Mouse (Mus musculus) fibroblast of lung, adult 2 months (primary cell): Measurements from ENCODE around the gene Eif2b5.
"Not testable (repeated sequence)": the region's sequence is repeated elsewhere in the genome, so short reads cannot be mapped to it uniquely, and the experiment has no call there.

Experiments used
- DNase-seq: peaks from one replicate; pipeline ENCODE4 v3.0.0-alpha.2; 2011; ENCODE audit warnings: low read depth

The Eif2b5 gene

GRCm38 (mm10) chr16:20498677-20499475, at the start of gene Eif2b5:
TSS of gene Eif2b5 (plus strand) at chr16:20498817.
- DNase-seq = peak; percentile 87

GRCm38 (mm10) chr16:20451774-20452173, 46.8 kb upstream of the Eif2b5 start:
- DNase-seq = no peak

DNA sequence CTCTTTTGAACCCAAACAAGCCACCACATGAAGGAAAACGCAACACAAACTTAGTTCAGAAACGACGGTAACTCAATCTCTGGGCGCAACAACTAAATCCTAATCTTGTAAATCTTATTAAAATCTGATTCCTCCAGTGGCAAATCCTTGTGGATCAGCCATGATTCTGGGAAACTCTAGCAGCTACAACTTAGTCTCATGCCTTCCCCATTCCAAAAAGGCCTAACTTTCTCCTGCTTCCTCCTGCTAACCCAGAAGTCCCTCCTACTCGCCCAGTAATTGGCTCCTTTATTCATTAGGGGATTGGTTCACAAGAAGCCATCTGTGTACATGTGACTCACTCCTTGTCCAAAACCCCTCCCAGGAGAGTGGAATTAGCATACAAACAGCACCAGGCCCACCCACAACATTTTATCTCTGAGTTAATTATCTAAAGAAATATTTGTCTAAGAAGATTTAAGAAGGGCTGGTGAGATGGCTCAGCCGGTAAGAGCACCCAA, 44.4 kb upstream of the Eif2b5 start:
- DNase-seq = no peak

DNA sequence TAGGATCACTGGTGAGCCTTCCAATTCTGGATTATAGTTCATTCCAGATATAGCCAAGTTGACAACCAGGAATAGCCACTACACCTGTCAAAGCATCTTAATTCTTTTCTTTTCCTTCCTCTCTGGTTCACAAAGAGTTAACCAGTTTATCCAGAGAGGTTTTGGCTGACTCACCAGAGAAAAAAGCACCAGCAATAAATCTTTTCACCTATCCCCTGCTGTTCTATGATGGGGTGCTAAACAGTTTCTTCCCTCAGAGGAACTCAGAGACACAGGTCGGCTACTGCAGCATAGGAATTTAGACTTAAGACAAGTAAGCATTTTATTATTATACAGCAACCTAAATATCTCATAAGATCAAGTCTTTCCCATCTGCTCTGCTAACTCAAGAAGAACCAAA, 42.5 kb upstream of the Eif2b5 start:
- DNase-seq = no peak

DNA sequence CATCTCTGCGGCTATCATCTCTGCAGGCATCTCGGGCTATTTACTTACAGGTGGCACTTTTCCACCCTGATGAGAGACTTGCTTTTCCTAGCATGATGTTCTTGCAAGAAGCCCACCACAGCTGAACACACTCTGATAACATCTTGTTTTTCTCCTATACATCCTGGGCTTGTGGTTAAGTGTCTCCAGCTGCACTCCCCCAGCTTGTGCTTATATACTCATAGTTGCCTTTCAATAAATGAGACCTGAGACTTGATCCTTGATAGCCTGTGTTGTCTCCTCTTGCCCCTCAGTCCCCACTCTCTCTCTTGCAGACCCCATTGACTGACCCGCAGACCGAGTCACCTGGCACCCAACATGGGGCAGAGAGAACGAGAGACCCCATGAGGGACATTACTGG, 39.9 kb upstream of the Eif2b5 start:
- not testable (repeated sequence) for DNase-seq

DNA sequence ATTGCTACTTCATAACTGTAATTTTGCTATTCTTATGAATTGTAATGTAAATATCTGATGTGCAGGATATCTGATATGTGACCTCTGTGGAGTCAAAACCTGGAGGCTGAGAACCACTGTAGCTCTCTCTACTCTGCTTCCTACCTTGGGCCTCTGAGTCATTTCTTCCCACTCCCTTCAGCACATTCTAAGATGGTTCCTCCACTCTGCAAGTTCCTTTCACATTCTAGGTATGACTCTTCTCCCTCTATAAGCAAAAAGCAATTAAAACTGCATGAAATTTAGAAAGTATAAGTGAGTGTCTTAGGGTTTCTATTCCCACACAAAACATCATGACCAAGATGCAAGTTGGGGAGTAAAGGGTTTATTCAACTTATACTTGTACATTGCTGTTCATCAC, 33.9 kb upstream of the Eif2b5 start:
- no peak for DNase-seq

DNA sequence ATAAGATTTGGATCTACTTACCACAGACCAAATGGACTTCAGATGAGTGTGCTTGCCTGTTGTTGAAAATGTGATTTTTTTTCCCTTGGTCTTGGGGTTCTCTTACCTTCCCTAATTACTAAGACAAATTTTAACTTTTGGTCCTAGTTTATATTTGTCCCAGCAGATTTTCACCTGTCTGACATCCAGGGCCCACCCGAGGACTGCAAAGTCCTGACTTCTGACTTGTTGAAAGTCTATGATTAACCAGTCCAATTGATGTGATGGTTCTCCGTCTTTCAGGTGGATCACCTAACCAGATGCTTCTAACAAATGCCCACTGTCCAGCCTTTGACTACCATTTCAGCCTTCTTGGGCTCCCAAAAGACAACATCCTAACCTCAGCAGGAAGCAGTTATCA, 27.6 kb upstream of the Eif2b5 start:
- no peak for DNase-seq

DNA sequence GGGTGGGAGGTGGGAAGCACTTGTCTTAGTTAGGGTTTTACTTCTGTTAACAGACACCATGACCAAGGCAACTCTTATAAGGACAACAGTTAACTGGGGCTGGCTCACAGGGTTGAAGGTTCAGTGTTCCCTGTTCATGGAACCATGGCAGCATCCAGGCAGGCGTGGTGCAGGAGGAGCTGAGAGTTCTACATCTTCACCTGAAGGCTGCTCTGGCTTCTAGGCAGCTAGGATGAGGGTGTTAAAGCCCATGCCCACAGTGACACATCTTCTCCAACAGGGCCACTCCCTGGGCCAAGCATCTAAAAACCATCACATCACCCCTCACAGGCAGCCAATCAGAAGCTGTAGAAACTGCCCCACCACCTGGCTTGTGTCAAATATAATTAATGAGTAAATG, 26.9 kb upstream of the Eif2b5 start:
- DNase-seq = no peak

- DNase-seq = no peak
Measured at GRCm38 (mm10) chr16:20473748-20474147, 24.9 kb upstream of the Eif2b5 start.

DNA sequence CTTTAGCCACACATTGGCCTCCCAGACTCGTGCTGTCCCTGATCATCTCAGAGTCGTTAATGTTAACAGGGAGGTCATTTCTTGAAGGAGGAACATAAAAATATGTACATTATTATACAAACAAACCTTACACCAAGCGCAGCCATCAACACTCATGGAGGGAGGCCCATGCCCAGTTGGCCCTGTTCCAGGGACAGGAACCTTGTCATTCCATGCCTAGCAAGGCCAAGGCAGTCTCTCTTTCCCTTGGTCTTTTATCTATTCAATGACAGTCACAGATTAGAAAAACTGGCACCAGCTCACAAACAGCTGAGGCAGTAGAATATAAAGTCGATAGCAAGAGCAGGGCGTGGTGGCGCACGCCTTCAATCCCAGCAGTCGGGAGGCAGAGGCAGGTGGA, 24.4 kb upstream of the Eif2b5 start:
- no peak for DNase-seq

DNA sequence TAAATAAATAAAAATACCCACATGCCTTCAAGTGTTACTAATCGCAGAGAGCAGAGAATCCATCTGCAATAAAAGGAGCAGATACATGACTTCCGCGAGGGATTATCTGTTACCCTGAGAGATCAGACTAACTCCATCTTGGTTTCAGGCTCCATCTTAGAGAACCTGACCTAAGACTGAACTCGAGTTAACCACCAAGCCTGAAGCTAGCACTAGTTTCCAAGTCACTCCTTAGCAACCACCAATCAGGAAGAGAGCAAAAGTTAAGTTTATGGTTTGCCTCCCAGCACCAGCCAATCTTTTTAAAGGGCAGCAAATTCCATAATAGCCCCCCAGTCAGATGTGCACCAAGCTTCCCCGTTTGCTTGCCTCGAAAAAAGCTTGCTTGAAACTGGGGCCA, 23.8 kb upstream of the Eif2b5 start:
- no peak for DNase-seq

DNA sequence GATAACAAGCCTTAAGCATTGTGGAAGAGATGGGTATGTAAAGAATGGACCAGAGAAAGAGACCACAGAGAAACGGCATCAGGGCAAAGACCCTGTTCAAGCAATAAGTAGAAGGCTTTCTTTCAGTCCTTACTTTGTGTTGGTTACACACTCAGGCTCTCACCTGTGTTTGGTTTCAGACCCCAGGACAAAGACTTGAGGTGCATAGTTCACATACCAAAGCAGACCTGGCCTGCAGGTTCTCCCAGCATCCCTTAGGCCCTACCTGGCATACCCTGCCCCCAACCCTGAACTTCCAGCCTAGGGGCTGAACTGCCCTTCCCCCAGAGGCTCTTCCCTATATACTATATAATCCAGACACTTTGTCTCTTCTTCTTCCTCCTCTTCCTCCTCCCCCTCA, 23.3 kb upstream of the Eif2b5 start:
- no peak for DNase-seq

DNA sequence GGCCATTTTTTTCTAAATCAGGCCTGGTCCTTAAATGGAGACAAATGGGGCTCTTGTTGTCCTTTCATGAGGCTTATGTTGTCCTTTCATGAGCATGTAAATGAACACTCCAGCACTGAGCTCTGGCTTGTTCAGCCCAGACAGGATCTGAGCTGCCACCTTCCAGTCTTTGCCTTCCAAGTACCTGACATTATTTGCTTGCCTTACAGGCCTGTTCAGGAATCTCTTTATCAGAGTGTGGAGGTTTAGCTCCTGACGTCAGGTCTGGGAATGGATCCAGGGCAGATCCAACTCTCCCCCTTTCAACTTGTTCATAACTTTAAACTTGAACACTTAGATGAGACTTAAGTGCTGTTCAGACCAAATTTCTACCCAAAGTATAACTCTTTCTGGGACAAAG, 21.8 kb upstream of the Eif2b5 start:
- DNase-seq = no peak

DNA sequence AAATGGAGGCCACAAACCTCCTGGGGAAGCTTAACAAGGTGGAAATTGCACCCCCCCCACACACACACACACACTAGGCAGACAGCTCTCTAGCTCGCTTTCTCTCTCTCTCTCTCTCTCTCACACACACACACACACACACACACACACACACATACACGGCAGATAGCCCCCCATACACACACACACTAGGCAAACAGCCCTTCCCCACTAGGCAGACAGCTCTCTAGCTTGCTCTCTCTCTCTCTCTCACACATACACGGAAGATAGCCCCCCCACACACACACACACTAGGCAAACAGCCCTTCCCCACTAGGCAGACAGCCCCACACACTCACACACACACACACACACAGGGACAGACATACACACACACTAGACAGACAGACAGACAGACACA, 21.3 kb upstream of the Eif2b5 start:
- DNase-seq = no peak

DNA sequence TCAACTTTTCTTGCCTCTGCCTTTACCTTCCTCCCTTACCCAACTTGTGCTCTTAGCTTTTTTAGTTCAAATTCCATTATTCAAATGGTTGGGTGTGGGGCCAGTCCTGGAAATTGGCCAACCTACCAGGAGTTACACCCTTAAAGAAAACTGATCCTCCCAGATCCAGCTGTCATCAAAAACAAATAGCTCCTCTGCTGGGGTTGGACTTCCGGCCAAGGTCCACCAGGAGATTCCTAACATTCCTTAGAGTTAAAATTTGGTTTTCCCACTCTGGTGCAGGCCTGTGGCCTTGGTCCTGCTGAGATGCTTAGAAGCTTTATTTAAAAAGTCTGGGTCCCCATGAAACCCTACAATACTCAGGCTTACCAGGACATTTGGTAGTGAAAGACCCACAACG, 20.1 kb upstream of the Eif2b5 start:
- DNase-seq = no peak

DNA sequence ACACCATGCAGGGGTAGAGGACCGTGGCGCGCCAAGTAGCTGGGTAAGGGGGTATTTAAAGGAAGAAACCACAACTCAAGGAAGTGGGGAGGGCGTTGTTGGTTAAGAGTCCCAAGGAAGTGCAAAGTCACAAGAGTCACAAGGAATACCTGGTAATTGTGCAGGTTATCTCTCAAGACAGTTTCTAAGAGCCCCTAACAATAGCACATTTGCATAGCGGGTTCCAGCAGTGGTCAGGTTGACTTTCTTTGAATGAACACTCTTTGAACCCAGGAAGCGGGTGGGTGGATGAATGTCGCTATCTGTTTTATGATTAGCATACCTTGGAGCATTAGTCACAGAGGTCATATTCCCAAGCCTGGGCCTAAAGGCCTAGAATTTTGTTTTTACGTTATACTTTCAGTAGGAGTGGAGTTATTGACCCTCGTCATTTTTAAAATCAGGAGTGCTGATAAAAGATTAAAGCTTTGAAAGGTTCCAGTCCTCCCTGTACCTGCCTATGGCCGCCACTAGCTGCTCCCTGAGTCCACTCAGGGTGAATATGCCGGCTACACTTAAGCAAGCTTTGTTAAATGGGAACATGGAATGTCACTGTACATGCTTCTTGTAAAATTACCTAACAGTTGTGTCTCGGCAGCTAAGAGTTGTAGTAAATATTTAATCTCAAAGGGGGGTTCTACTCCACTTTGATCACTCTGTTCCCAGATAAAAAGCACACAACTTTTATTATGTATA, 19.4 kb upstream of the Eif2b5 start:
- DNase-seq = not testable (repeated sequence)

- no peak for DNase-seq
Measured at GRCm38 (mm10) chr16:20480115-20480514, 18.5 kb upstream of the Eif2b5 start.

DNA sequence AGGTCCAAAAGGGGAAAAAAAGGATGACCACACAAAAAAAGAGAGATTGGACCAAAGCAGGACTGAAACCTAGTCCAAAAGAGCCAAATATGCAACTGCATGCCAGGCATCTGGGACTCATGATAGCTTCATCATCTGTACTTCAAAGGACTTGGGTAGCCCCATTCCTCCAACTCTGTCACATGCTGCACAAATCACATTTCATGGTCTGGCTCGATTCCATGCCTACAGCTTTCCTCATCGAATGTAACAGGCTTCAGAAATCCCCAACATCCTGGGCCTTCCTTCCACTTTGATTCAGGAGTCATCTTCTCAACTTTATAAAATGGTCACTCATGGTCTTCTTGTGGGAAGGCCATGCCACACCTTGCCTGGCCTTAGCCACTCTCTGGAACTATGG, 16.9 kb upstream of the Eif2b5 start:
- DNase-seq = no peak

DNA sequence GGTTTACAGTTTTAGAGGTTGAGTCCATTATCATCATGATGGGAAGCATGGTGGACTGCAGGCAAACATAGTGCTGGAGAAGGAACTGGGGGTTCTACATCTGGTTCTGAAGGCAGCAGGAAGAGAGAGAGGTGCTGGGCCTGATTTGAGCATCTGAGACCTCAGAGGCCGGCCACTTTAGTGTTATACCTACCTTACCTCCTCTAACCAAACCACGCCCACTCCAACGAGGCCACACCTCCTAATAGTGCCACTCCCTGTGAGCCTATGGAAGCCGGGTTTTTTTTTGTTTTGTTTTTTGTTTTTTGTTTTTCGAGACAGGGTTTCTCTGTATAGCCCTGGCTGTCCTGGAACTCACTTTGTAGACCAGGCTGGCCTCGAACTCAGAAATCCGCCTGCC, 14.9 kb upstream of the Eif2b5 start:
- not testable (repeated sequence) for DNase-seq

GRCm38 (mm10) chr16:20485061-20485460, 13.6 kb upstream of the Eif2b5 start:
- DNase-seq = no peak

GRCm38 (mm10) chr16:20486048-20486447, 12.6 kb upstream of the Eif2b5 start:
- no peak for DNase-seq

DNA sequence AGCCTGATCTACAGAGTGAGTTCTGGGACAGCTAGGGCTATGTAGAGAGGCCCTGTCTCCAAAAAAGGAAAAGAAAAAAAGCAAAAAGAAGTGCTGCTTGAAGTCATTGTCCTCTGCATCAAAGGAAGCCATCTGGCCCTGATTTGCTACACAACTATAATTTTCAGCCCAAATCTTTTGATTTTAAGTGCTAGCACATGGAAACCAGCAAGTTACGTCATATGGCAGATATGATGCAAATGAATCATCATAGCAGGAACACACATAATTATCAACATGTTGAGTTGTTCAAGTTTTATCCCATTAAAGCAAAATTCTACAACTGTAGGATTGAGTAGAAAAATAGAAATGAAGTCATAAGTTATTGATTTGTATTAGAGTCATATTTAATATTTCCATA, 10.5 kb upstream of the Eif2b5 start:
- DNase-seq = no peak

DNA sequence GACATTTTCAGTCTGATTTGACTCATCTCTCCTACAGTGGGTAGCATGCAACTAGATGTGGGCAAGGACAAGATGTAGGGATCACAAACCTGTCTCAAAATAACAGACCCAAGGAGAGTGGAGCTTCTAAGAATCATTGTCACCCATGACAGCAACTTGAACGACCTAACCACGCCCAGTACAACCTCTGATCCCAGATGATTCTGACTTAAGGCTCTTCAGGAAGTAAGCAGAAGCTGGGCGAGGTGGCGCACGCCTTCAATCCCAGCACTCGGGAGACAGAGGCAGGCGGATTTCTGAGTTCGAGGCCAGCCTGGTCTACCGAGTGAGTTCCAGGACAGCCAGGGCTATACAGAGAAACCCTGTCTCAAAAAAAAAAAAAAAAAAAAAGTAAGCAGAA, 9.9 kb upstream of the Eif2b5 start:
- DNase-seq = not testable (repeated sequence)
